Mouse (Mus musculus): ENCODE data around the gene Tmem91.

- no peak for TF ChIP-seq CTCF (IDR thresholded peaks at IDR 0.05; ENCODE audit: insufficient read depth, low read length)
- no peak for TF ChIP-seq POLR2A (IDR thresholded peaks at IDR 0.05; ENCODE audit: borderline replicate concordance, extremely low read depth, low read depth, low read length)
These were observed 45.8 kb upstream of the Tmem91 start for GRCm38 (mm10) chr7:25720760-25721159.

All from lung, adult 2 months (tissue).